ENCODE assay signal across 19 mouse cellular contexts in the genomic region with DNA sequence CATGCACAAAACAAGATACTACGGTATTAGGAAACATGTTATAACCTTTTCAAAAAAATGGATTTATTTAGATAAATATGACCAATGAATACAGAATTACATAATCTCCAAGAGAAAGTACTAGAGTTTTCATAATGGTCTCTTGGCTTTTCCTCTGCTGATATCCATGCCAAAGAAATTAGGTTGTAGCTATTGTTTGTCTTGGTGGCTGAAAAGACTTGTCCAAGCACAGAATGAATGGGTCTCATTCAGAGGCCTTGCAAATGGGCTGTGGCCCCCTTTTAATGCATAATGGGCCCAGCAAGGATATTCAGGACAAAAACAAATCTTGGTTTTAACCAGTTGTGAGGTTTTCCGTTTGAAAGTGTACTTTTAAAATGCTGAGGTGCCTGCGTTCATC. TPM values are rescaled to one million over a fixed set of nuclear protein-coding genes. Genes with fewer than 3 reads are reported as not detected.
A peak's percentile ranks its signal among the peaks of the same experiment; 100 is the strongest.
DNase-seq lines count a peak whose midpoint lies in the region; ATAC-seq lines count a peak whose summit lies in the region.
"Had no signal": no experiment of that assay in that cellular context is flagged by ENCODE, and none has a peak within 500 bp of the region (broad histone marks: within the 10 kb centered on the region; RNA-seq: fewer than 3 reads in every experiment).

No protein-coding gene starts in this region.

- H3K4me1 ChIP-seq in forebrain, embryonic 15.5 days: peaks cover 16% of the 10 kb centered on the region
- H3K4me1 ChIP-seq: limb, embryonic 13.5 days; liver, embryonic 15.5 days had no signal

- no peak overlapping the region for H3K9ac ChIP-seq in forebrain, embryonic 15.5 days (replicated peaks)
- H3K9ac ChIP-seq: limb, embryonic 13.5 days; liver, embryonic 15.5 days had no signal

- H3K36me3 ChIP-seq in forebrain, embryonic 15.5 days: no peaks in the 10 kb centered on the region
- H3K36me3 ChIP-seq: limb, embryonic 13.5 days; liver, embryonic 15.5 days had no signal

- DNase-seq in frontal cortex, postnatal 10 days (ENCODE audit: low spot score in 2 of 2): no peak
- DNase-seq in left cerebral cortex, adult 11 months (ENCODE audit: low spot score): peak; percentile 23
- DNase-seq in left cerebral cortex, postnatal 4 days: no peak
- peak; percentile 10 for DNase-seq in brain, adult 2 months (ENCODE audit: low read depth, low spot score)
- DNase-seq in B cell, adult 2 months: no peak
- DNase-seq: adrenal gland, postnatal 25 days; cerebellum, postnatal 10 days; kidney, adult 9 months; kidney, postnatal 36 days; lung, postnatal 10 days; right cerebral cortex, postnatal 25 days; thymus, postnatal 25 days had no signal

- H3K27me3 ChIP-seq in forebrain, embryonic 15.5 days: no peaks in the 10 kb centered on the region
- H3K27me3 ChIP-seq: limb, embryonic 13.5 days; liver, embryonic 15.5 days; megakaryocyte, embryonic 14.5 days had no signal

- ATAC-seq in frontal cortex, adult (ENCODE audit: low TSS enrichment): peak; percentile 44; the same call in 1 of the 2 replicates
- peak; percentile 70 for ATAC-seq in forebrain, embryonic 15.5 days (replicated peaks)
- ATAC-seq: midbrain, embryonic 16.5 days had no signal

- H3K9me3 ChIP-seq in forebrain, embryonic 15.5 days: no peaks in the 10 kb centered on the region
- H3K9me3 ChIP-seq: limb, embryonic 13.5 days; liver, embryonic 15.5 days had no signal

- no peak overlapping the region for H3K4me2 ChIP-seq in forebrain, embryonic 15.5 days (replicated peaks)
- H3K4me2 ChIP-seq: limb, embryonic 13.5 days; liver, embryonic 15.5 days had no signal

- 18% methylated on average over 3 of the region's 3 CpGs for WGBS in forebrain, embryonic 15.5 days

- intact Hi-C loops in left cerebral cortex, postnatal 4 days (cut with DNase I): no loop called here

- peak overlapping the region; percentile 60 for H3K27ac ChIP-seq in forebrain, embryonic 15.5 days (replicated peaks)
- H3K27ac ChIP-seq: limb, embryonic 13.5 days; liver, embryonic 15.5 days had no signal

- no peak overlapping the region for H3K4me3 ChIP-seq in forebrain, embryonic 15.5 days
- H3K4me3 ChIP-seq: left cerebral cortex, adult 2 months; limb, embryonic 13.5 days; liver, embryonic 15.5 days had no signal

RNA-seq across cellular contexts. Expression of a gene that starts 43.1 kb away (rescaled TPM):
- 10 to 100 TPM; 17.2 to 19.0 TPM for total RNA-seq in left cerebral cortex, postnatal 4 days (2021)
- polyA plus RNA-seq in forebrain, embryonic 15.5 days (2015; fragmentation: Nextera tagmentation; extraction: Ambion mirVana): 28.8 and 29.4 TPM in 2 replicates

Comparison
In these comparisons a context has a peak if more than half of its experiments do, and no peak if none do; other contexts are left out.
1. DNase-seq: peak in left cerebral cortex, adult 11 months (single experiment) and brain, adult 2 months (single experiment); none in frontal cortex, postnatal 10 days (0 of 2), left cerebral cortex, postnatal 4 days (single experiment) and B cell, adult 2 months (0 of 2).